ENCODE assay signal across 8 mouse cellular contexts in genomic region chr19:5456922-5457745, GRCm38 (mm10). TPM values are rescaled to one million over a fixed set of nuclear protein-coding genes. Genes with fewer than 3 reads are reported as not detected.
DNase-seq lines count a peak whose midpoint lies in the region; ATAC-seq and TF ChIP-seq lines count a peak whose summit lies in the region.

No protein-coding gene starts in this region.

- no peak overlapping the region for H3K27ac ChIP-seq in ES-E14 (ENCODE audit: insufficient read depth, low read depth, low read length, poor library complexity, severe bottlenecking)
- H3K27ac ChIP-seq in forebrain, embryonic 16.5 days (ENCODE audit: low read length): peak overlapping the region; percentile 95
- H3K27ac ChIP-seq in lung, embryonic 15.5 days: peak overlapping the region; percentile 92

- H3K36me3 ChIP-seq in ES-E14 (ENCODE audit: control insufficient read depth, insufficient read depth, low read length, poor library complexity, severe bottlenecking): 0 out of 2 replicates have a peak, but pooled peaks cover 5% of the 10 kb centered on the region
- 0 out of 2 replicates have a peak, but pooled peaks cover 2% of the 10 kb centered on the region for H3K36me3 ChIP-seq in forebrain, embryonic 16.5 days (ENCODE audit: control insufficient read depth, insufficient read depth)
- peaks cover 12% of the 10 kb centered on the region; the same call in 1 of the 2 replicates for H3K36me3 ChIP-seq in lung, embryonic 15.5 days

- peak overlapping the region; percentile 77 to 96 for H3K4me3 ChIP-seq in ES-E14 (ENCODE audit: insufficient read depth in 1 of 2, low read depth in 1 of 2, low read length in 2 of 2, poor library complexity in 1 of 2, severe bottlenecking in 1 of 2)
- peak overlapping the region; percentile 81 for H3K4me3 ChIP-seq in forebrain, embryonic 16.5 days (replicated peaks; ENCODE audit: low read length)
- peak overlapping the region; percentile 71 for H3K4me3 ChIP-seq in lung, embryonic 15.5 days

- peak; percentile 95 for ATAC-seq in forebrain, embryonic 16.5 days
- peak; percentile 92 for ATAC-seq in lung, embryonic 15.5 days (ENCODE audit: borderline replicate concordance, extremely low read depth, low FRiP score, low TSS enrichment)

- peaks cover 2% of the 10 kb centered on the region; the same call in 1 of the 2 replicates for H3K27me3 ChIP-seq in forebrain, embryonic 16.5 days (replicated peaks; ENCODE audit: control insufficient read depth, insufficient read depth, low read length)
- no peaks in the 10 kb centered on the region for H3K27me3 ChIP-seq in lung, embryonic 15.5 days

- H3K9ac ChIP-seq in ES-E14 (ENCODE audit: insufficient read depth, low read depth, low read length, poor library complexity, severe bottlenecking): peak overlapping the region; percentile 81
- H3K9ac ChIP-seq in forebrain, embryonic 16.5 days (replicated peaks; ENCODE audit: low read depth, low read length): peak overlapping the region; percentile 87
- H3K9ac ChIP-seq in lung, embryonic 15.5 days: peak overlapping the region; percentile 79

- DNase-seq in ES-E14 (ENCODE audit: low read depth, low spot score): peak; percentile 91
- DNase-seq in cerebellum, adult 11-12 months: peak; percentile 98
- peak; percentile 96 for DNase-seq in heart, postnatal 4 days
- DNase-seq in layer of hippocampus, adult 8-10 months (ENCODE audit: low spot score in 2 of 2): peak; percentile 95
- peak; percentile 90 for DNase-seq in ovary, adult 18-20 months (ENCODE audit: low spot score)
- peak; percentile 94 for DNase-seq in thymus, postnatal 0 days (ENCODE audit: low spot score)

- peaks cover 2 to 9% of the 10 kb centered on the region in 2 experiments; a peak in 3 of 4 replicates for H3K4me1 ChIP-seq in ES-E14 (ENCODE audit: control insufficient read depth in 2 of 2, insufficient read depth in 2 of 2, low read length in 2 of 2, poor library complexity in 1 of 2)
- H3K4me1 ChIP-seq in forebrain, embryonic 16.5 days (replicated peaks; ENCODE audit: control insufficient read depth, insufficient read depth, low read length): peaks cover 49% of the 10 kb centered on the region
- H3K4me1 ChIP-seq in lung, embryonic 15.5 days: peaks cover 45% of the 10 kb centered on the region

- in situ Hi-C loops in ES-E14 (cut with MboI; ENCODE audit: low sequenced_read_pairs in 2 of 2, unreplicated experiment in 2 of 2): no loop called here

- under 1% methylated on average over 70 of the region's 70 CpGs for WGBS in forebrain, embryonic 16.5 days
- WGBS in lung, embryonic 15.5 days: under 1% methylated on average over 70 of the region's 70 CpGs

- no peaks in the 10 kb centered on the region for H3K9me3 ChIP-seq in ES-E14 (ENCODE audit: control insufficient read depth, insufficient read depth, low read depth, low read length)
- no peaks in the 10 kb centered on the region for H3K9me3 ChIP-seq in forebrain, embryonic 16.5 days (ENCODE audit: control insufficient read depth, low read length)
- no peaks in the 10 kb centered on the region for H3K9me3 ChIP-seq in lung, embryonic 15.5 days

- peak overlapping the region; percentile 76 for H3K4me2 ChIP-seq in forebrain, embryonic 16.5 days (ENCODE audit: low read length)
- H3K4me2 ChIP-seq in lung, embryonic 15.5 days: peak overlapping the region; percentile 82

TF ChIP-seq in ES-E14, 5 proteins besides CTCF, POLR2A, EP300 and RAD21:
- no peak for TF ChIP-seq CHD2 (IDR thresholded peaks at IDR 0.05; ENCODE audit: low read depth, low read length)
- TF ChIP-seq ZC3H11A (IDR thresholded peaks at IDR 0.05; ENCODE audit: borderline replicate concordance, low read depth, low read length): no peak
- no peak for TF ChIP-seq MAFK (IDR thresholded peaks at IDR 0.05; ENCODE audit: insufficient read depth, low read depth, low read length)
- no peak for TF ChIP-seq HCFC1 (IDR thresholded peaks at IDR 0.05; ENCODE audit: borderline replicate concordance, insufficient read depth, low read length)
- TF ChIP-seq ZNF384 (IDR thresholded peaks at IDR 0.05; ENCODE audit: low read depth, low read length): no peak

RNA-seq across cellular contexts. Expression of gene Ccdc85b, which starts 0.6 kb away (rescaled TPM):
- 4.9 and 5.4 TPM in 2 replicates for total RNA-seq in ES-E14 (2012; rRNA removed)
- 8.6 and 8.8 TPM in 2 replicates for polyA plus RNA-seq in forebrain, embryonic 16.5 days (2015; fragmentation: Nextera tagmentation; extraction: Ambion mirVana)
- total RNA-seq in heart, postnatal 4 days (2021): 10 to 100 TPM; 13.5 to 13.9 TPM
- total RNA-seq in layer of hippocampus, adult 8-10 months (2022): 10 to 100 TPM; 31.7 to 33.1 (median 32.4) TPM
- 12.1 and 12.4 TPM in 2 replicates for polyA plus RNA-seq in lung, embryonic 15.5 days (2015; fragmentation: Nextera tagmentation; extraction: Ambion mirVana)
- polyA plus RNA-seq in thymus, postnatal 0 days (2015; fragmentation: Nextera tagmentation; extraction: Ambion mirVana): 7.3 and 8.2 TPM in 2 replicates

RNA-seq across cellular contexts. Expression of gene Fibp, which starts 3.3 kb away (rescaled TPM):
- 52.4 and 62.0 TPM in 2 replicates for total RNA-seq in ES-E14 (2012; rRNA removed)
- 165 and 185 TPM in 2 replicates for polyA plus RNA-seq in forebrain, embryonic 16.5 days (2015; fragmentation: Nextera tagmentation; extraction: Ambion mirVana)
- total RNA-seq in heart, postnatal 4 days (2021): 100 to 1,000 TPM; 106 to 118 TPM
- total RNA-seq in layer of hippocampus, adult 8-10 months (2022): 100 to 1,000 TPM in 1 of 4 experiments, 10 to 100 TPM in 3; 93.5 to 109 (median 96.4) TPM
- polyA plus RNA-seq in lung, embryonic 15.5 days (2015; fragmentation: Nextera tagmentation; extraction: Ambion mirVana): 101 and 117 TPM in 2 replicates
- 104 and 112 TPM in 2 replicates for polyA plus RNA-seq in thymus, postnatal 0 days (2015; fragmentation: Nextera tagmentation; extraction: Ambion mirVana)

RNA-seq across cellular contexts. Expression of gene Fosl1, which starts 9.8 kb away (rescaled TPM):
- total RNA-seq in ES-E14 (2012; rRNA removed): 1.0 and 3.0 TPM in 2 replicates
- polyA plus RNA-seq in forebrain, embryonic 16.5 days (2015; fragmentation: Nextera tagmentation; extraction: Ambion mirVana): not detected in 2 replicates
- not detected for total RNA-seq in heart, postnatal 4 days (2021)
- total RNA-seq in layer of hippocampus, adult 8-10 months (2022): under 1 TPM; 0.20 to 0.67 (median 0.29) TPM
- not detected in 2 replicates for polyA plus RNA-seq in lung, embryonic 15.5 days (2015; fragmentation: Nextera tagmentation; extraction: Ambion mirVana)
- 0.47 TPM in 1 of 2 replicates, not detected in the other for polyA plus RNA-seq in thymus, postnatal 0 days (2015; fragmentation: Nextera tagmentation; extraction: Ambion mirVana)

RNA-seq across cellular contexts. Expression of gene Ctsw, which starts 11.2 kb away (rescaled TPM):
- total RNA-seq in ES-E14 (2012; rRNA removed): 4.5 and 11.7 TPM in 2 replicates
- 5.7 and 6.3 TPM in 2 replicates for polyA plus RNA-seq in forebrain, embryonic 16.5 days (2015; fragmentation: Nextera tagmentation; extraction: Ambion mirVana)
- under 1 TPM; 0.24 to 0.50 TPM for total RNA-seq in heart, postnatal 4 days (2021)
- under 1 TPM in 3 of 4 experiments, not detected in 1; 0.29 to 0.81 (median 0.77) TPM for total RNA-seq in layer of hippocampus, adult 8-10 months (2022)
- 1.9 and 3.3 TPM in 2 replicates for polyA plus RNA-seq in lung, embryonic 15.5 days (2015; fragmentation: Nextera tagmentation; extraction: Ambion mirVana)
- polyA plus RNA-seq in thymus, postnatal 0 days (2015; fragmentation: Nextera tagmentation; extraction: Ambion mirVana): 42.8 and 43.0 TPM in 2 replicates

RNA-seq across cellular contexts. Expression of gene Efemp2, which starts 16.6 kb away (rescaled TPM):
- 18.0 and 23.9 TPM in 2 replicates for total RNA-seq in ES-E14 (2012; rRNA removed)
- 30.2 and 39.1 TPM in 2 replicates for polyA plus RNA-seq in forebrain, embryonic 16.5 days (2015; fragmentation: Nextera tagmentation; extraction: Ambion mirVana)
- total RNA-seq in heart, postnatal 4 days (2021): 10 to 100 TPM; 36.7 to 37.8 TPM
- total RNA-seq in layer of hippocampus, adult 8-10 months (2022): 10 to 100 TPM; 14.4 to 23.9 (median 22.1) TPM
- 198 and 208 TPM in 2 replicates for polyA plus RNA-seq in lung, embryonic 15.5 days (2015; fragmentation: Nextera tagmentation; extraction: Ambion mirVana)
- polyA plus RNA-seq in thymus, postnatal 0 days (2015; fragmentation: Nextera tagmentation; extraction: Ambion mirVana): 26.5 and 27.9 TPM in 2 replicates
